Mouse (Mus musculus) ES-Bruce4 (cell line): ENCODE data around the gene Morc3. TPM values are rescaled to one million over a fixed set of nuclear protein-coding genes. Genes with fewer than 3 reads are reported as not detected.

Source experiments
- H3K27ac ChIP-seq: 2 replicates; pipeline ENCODE4 v1.5.1; 2012; ENCODE audit warnings: low read length, inconsistent platforms; ENCODE audit not compliant: insufficient read depth
- H3K27me3 ChIP-seq: 2 replicates; pipeline ENCODE4 v1.6.1; 2012; ENCODE audit warnings: mild to moderate bottlenecking, low read length, inconsistent platforms; ENCODE audit not compliant: control insufficient read depth, poor library complexity, insufficient read depth, severe bottlenecking
- H3K36me3 ChIP-seq: 2 replicates; pipeline ENCODE4 v1.6.1; 2012; ENCODE audit warnings: inconsistent platforms, mild to moderate bottlenecking, low read length, moderate library complexity; ENCODE audit not compliant: control insufficient read depth, poor library complexity, insufficient read depth, severe bottlenecking
- H3K4me1 ChIP-seq: one replicate; pipeline ENCODE4 v1.8.1; 2011; ENCODE audit warnings: low read length; ENCODE audit not compliant: control insufficient read depth, insufficient read depth
- H3K4me3 ChIP-seq: 2 replicates; pipeline ENCODE4 v1.5.1; 2011; ENCODE audit warnings: low read depth, mild to moderate bottlenecking, low read length
- H3K9ac ChIP-seq: 2 replicates; pipeline ENCODE4 v1.6.1; 2012; ENCODE audit warnings: low read depth, mild to moderate bottlenecking, inconsistent platforms; ENCODE audit not compliant: poor library complexity, severe bottlenecking
- H3K9me3 ChIP-seq: replicated peaks from 2 replicates; pipeline ENCODE4 v1.6.1; 2012; ENCODE audit warnings: mild to moderate bottlenecking, low read length, inconsistent platforms; ENCODE audit not compliant: control insufficient read depth, poor library complexity, insufficient read depth, severe bottlenecking
- CTCF ChIP-seq: IDR thresholded peaks from one replicate; pipeline ENCODE4 v1.8.1; 2011; ENCODE audit warnings: low read depth, low read length
- EP300 ChIP-seq: IDR thresholded peaks from 2 replicates; pipeline ENCODE4 v1.6.1; 2011; ENCODE audit warnings: low read depth, low read length; ENCODE audit not compliant: insufficient read depth
- POLR2A ChIP-seq: IDR thresholded peaks from one replicate; pipeline ENCODE4 v1.8.1; 2011; ENCODE audit warnings: low read length; ENCODE audit not compliant: insufficient read depth
- polyA plus RNA-seq: library from polyadenylated mRNA; stranded (reverse); fragments of >200 nt; gene quantifications from 2 replicates; pipeline ENCODE4 v1.2.4, GENCODE M21; 2011; ENCODE audit warnings: low read depth; ENCODE audit not compliant: missing spikeins, insufficient read depth, insufficient read length

The Morc3 gene
- polyA plus RNA-seq, 1 experiment: 152 TPM

GRCm38 (mm10) chr16:93884086-93884721 lies 52.3 kb downstream of the Morc3 start:
- Histone ChIP-seq H3K36me3 (peaks cover 35% of the 10 kb centered on the region), H3K4me1 (no peaks in the 10 kb centered on the region), H3K4me3 (peak overlapping the region; percentile 97), H3K9ac (peak overlapping the region; percentile 92), H3K27me3 (no peaks in the 10 kb centered on the region), H3K9me3 (no peaks in the 10 kb centered on the region), H3K27ac (no peak overlapping the region)
- TF ChIP-seq CTCF (no peak), EP300 (no peak), POLR2A (no peak)

DNA sequence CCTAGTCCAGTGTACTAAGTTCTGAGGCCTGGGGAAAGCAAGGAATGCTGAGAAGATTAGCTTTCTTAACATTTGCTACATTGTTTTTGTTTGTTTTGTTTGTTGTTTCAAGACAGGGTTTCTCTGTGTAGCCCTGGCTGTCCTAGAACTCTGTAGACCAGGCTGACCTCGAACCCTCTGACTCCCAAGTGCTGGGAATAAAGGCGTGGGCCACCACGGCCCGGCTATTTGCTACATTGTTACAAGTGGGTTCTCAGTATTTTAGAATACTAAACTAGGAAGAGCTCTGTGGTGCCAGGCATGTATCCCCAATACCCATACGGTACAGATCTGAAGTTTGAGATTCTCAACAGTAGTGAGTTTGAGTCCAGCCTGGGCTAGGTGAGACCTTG lies 52.8 kb downstream of the Morc3 start:
- peak overlapping the region; percentile 97 for H3K4me3 ChIP-seq
- H3K9ac ChIP-seq: peak overlapping the region; percentile 92
- TF ChIP-seq POLR2A (no peak), EP300 (no peak)
- no peaks in the 10 kb centered on the region for H3K9me3 ChIP-seq
- H3K4me1 ChIP-seq: no peaks in the 10 kb centered on the region
- peaks cover 40% of the 10 kb centered on the region for H3K36me3 ChIP-seq
- no peak overlapping the region for H3K27ac ChIP-seq
- no peaks in the 10 kb centered on the region for H3K27me3 ChIP-seq

- H3K9ac ChIP-seq: no peak overlapping the region
- peaks cover 6% of the 10 kb centered on the region for H3K4me1 ChIP-seq
- TF ChIP-seq CTCF (no peak), EP300 (no peak), POLR2A (no peak)
- H3K36me3 ChIP-seq: peaks cover 68% of the 10 kb centered on the region
- no peak overlapping the region for H3K4me3 ChIP-seq
- H3K27me3 ChIP-seq: no peaks in the 10 kb centered on the region
- H3K9me3 ChIP-seq: no peaks in the 10 kb centered on the region
- H3K27ac ChIP-seq: no peak overlapping the region
These were observed 56.6 kb downstream of the Morc3 start for GRCm38 (mm10) chr16:93888481-93888880.

DNA sequence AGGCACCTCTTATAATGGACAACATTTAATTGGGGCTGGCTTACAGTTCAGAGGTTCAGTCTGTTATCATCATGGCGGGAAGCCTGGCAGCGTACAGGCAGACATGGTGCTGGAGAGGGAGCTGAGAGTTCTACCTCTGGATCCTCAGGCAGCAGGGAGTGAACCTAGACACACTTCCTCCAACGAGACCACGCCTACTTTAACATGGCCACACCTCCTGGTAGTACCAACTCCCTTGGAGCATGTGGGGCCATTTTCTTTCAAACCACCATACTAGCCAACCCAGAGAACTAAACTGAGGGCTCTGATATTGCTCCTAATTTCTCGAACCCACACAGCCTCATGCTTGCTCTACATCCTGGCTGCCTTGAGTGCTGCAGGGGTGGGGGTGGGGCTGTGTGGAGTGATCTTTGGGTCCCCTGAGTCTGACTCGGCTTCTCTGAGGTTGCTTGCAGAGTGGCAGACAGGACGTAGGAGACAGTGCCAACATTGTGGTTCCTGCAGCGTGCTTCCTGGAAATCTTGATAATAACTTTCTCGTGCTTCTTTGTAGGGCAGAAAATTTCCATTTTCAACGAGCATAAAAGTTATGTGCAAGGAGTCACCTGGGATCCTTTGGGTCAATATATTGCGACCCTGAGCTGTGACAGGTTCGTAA lies 59.2 kb downstream of the Morc3 start:
- H3K36me3 ChIP-seq: peaks cover 69% of the 10 kb centered on the region
- TF ChIP-seq EP300: no peak
- TF ChIP-seq CTCF: no peak
- TF ChIP-seq POLR2A: no peak
- H3K9ac ChIP-seq: no peak overlapping the region
- H3K9me3 ChIP-seq: no peaks in the 10 kb centered on the region
- H3K4me1 ChIP-seq: peaks cover 6% of the 10 kb centered on the region
- H3K27ac ChIP-seq: no peak overlapping the region
- no peak overlapping the region for H3K4me3 ChIP-seq
- no peaks in the 10 kb centered on the region for H3K27me3 ChIP-seq

DNA sequence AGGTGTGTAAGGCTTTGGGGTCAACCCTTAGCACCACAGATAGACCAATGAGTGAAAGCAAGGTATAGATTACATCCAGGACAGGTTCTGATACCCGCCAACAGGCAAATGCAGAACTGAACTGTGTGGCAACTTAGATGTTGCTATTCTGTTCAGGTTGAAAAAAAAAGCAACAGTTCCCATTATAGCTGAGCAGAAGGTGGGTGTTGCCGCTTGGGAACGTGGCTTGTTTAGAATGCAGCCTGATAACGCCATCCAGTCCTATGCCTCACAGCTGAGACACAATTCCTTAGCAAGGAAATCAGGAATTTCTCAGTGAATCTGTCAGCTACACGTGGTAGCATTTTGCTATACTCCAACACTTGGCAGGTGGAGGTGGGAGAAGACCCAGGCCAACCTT lies 61.4 kb downstream of the Morc3 start:
- H3K36me3 ChIP-seq: peaks cover 48% of the 10 kb centered on the region

DNA sequence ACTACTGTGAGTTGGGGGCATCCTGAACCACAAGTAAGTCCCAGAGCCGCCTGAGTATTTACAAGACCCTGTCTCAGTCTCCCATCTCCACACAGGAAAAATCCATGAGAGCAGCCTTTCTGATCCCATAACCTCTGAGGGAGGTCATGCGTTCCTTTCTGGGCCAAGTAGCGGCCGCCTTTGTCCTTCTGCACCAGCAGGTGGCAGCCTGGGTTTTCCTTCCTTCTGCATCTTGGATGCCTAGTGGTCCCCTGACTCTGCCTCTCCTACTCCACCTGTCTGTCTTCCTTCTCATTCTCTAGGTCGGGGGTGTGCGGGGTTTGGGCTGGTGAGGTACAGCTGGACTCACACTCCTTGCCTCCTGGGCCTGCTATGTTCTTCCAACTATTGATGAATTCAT lies 71.1 kb downstream of the Morc3 start:
- Histone ChIP-seq H3K9me3 (no peaks in the 10 kb centered on the region), H3K4me1 (peaks cover 6% of the 10 kb centered on the region), H3K4me3 (no peak overlapping the region), H3K36me3 (peaks cover 23% of the 10 kb centered on the region), H3K27ac (0 out of 2 replicates have a peak overlapping the region, but pooled peaks have one; percentile 7), H3K9ac (no peak overlapping the region), H3K27me3 (no peaks in the 10 kb centered on the region)
- peak; percentile 72 for TF ChIP-seq CTCF
- no peak for TF ChIP-seq POLR2A

More for the DNA sequence above, 61.4 kb downstream of the Morc3 start:
- Histone ChIP-seq H3K9ac (no peak overlapping the region), H3K27me3 (no peaks in the 10 kb centered on the region), H3K4me3 (no peak overlapping the region), H3K9me3 (no peaks in the 10 kb centered on the region), H3K27ac (no peak overlapping the region), H3K4me1 (peaks cover 6% of the 10 kb centered on the region)
- TF ChIP-seq POLR2A (no peak), CTCF (no peak), EP300 (no peak)
